Mouse (Mus musculus): ENCODE measurements around the gene Slc7a11. TPM values are rescaled to one million over a fixed set of nuclear protein-coding genes. Genes with fewer than 3 reads are reported as not detected.

The Slc7a11 gene
- polyA plus RNA-seq, 1 experiment = 20.8 TPM

GRCm38 (mm10) chr3:50406771-50407170 is 36.6 kb downstream of the Slc7a11 start:
- no peak for DNase-seq (ENCODE audit: extremely low spot score in 1 of 2, low spot score in 1 of 2)

- no peak for DNase-seq (ENCODE audit: extremely low spot score in 1 of 2, low spot score in 1 of 2)
Measured at GRCm38 (mm10) chr3:50405915-50406314, 37.5 kb downstream of the Slc7a11 start.

GRCm38 (mm10) chr3:50388786-50389185 is 54.6 kb downstream of the Slc7a11 start:
- no peak for DNase-seq (ENCODE audit: extremely low spot score in 1 of 2, low spot score in 1 of 2)

- DNase-seq (ENCODE audit: extremely low spot score in 1 of 2, low spot score in 1 of 2) = no peak
Measured at GRCm38 (mm10) chr3:50388288-50388687, 55.1 kb downstream of the Slc7a11 start.

GRCm38 (mm10) chr3:50387280-50387679 is 56.1 kb downstream of the Slc7a11 start:
- DNase-seq (ENCODE audit: extremely low spot score in 1 of 2, low spot score in 1 of 2) = no peak

- no peak for DNase-seq (ENCODE audit: extremely low spot score in 1 of 2, low spot score in 1 of 2)
Measured at GRCm38 (mm10) chr3:50386561-50387221, 56.7 kb downstream of the Slc7a11 start.

- no peak for DNase-seq (ENCODE audit: extremely low spot score in 1 of 2, low spot score in 1 of 2)
Measured at GRCm38 (mm10) chr3:50386066-50386465, 57.3 kb downstream of the Slc7a11 start.

GRCm38 (mm10) chr3:50382729-50383128 is 60.7 kb downstream of the Slc7a11 start:
- DNase-seq (ENCODE audit: extremely low spot score in 1 of 2, low spot score in 1 of 2) = no peak

GRCm38 (mm10) chr3:50381861-50382693 is 61.3 kb downstream of the Slc7a11 start:
- DNase-seq (ENCODE audit: extremely low spot score in 1 of 2, low spot score in 1 of 2) = no peak

GRCm38 (mm10) chr3:50381160-50381860 is 62.1 kb downstream of the Slc7a11 start:
- DNase-seq (ENCODE audit: extremely low spot score in 1 of 2, low spot score in 1 of 2) = peak; percentile 67 to 97

GRCm38 (mm10) chr3:50379942-50380341 is 63.5 kb downstream of the Slc7a11 start:
- no peak for DNase-seq (ENCODE audit: extremely low spot score in 1 of 2, low spot score in 1 of 2)

GRCm38 (mm10) chr3:50375477-50375876 is 67.9 kb downstream of the Slc7a11 start:
- no peak for DNase-seq (ENCODE audit: extremely low spot score in 1 of 2, low spot score in 1 of 2)

- DNase-seq (ENCODE audit: extremely low spot score in 1 of 2, low spot score in 1 of 2) = no peak
Measured at GRCm38 (mm10) chr3:50369791-50370190, 73.6 kb downstream of the Slc7a11 start.

- no peak for DNase-seq (ENCODE audit: extremely low spot score in 1 of 2, low spot score in 1 of 2)
Measured at GRCm38 (mm10) chr3:50367175-50367574, 76.2 kb downstream of the Slc7a11 start.

GRCm38 (mm10) chr3:50363659-50364058 is 79.8 kb downstream of the Slc7a11 start:
- DNase-seq (ENCODE audit: extremely low spot score in 1 of 2, low spot score in 1 of 2) = no peak

- DNase-seq (ENCODE audit: extremely low spot score in 1 of 2, low spot score in 1 of 2) = no peak
Measured at GRCm38 (mm10) chr3:50347081-50347480, 96.3 kb downstream of the Slc7a11 start.

GRCm38 (mm10) chr3:50344411-50344810 is 99.0 kb downstream of the Slc7a11 start:
- DNase-seq (ENCODE audit: extremely low spot score in 1 of 2, low spot score in 1 of 2) = no peak

GRCm38 (mm10) chr3:50324524-50324923 is 118.9 kb downstream of the Slc7a11 start:
- no peak for DNase-seq (ENCODE audit: extremely low spot score in 1 of 2, low spot score in 1 of 2)

- no peak for DNase-seq (ENCODE audit: extremely low spot score in 1 of 2, low spot score in 1 of 2)
Measured at GRCm38 (mm10) chr3:50323881-50324280, 119.5 kb downstream of the Slc7a11 start.

- DNase-seq (ENCODE audit: extremely low spot score in 1 of 2, low spot score in 1 of 2) = no peak
Measured at GRCm38 (mm10) chr3:50320862-50321261, 122.6 kb downstream of the Slc7a11 start.

- DNase-seq (ENCODE audit: extremely low spot score in 1 of 2, low spot score in 1 of 2) = no peak
Measured at GRCm38 (mm10) chr3:50318074-50318473, 125.3 kb downstream of the Slc7a11 start.

All from frontal cortex, adult 2 months (tissue).